Mouse (Mus musculus) embryonic facial prominence, embryonic 15.5 days (tissue): Measurements from ENCODE around the gene Ube2l6. TPM values are rescaled to one million over a fixed set of nuclear protein-coding genes. Genes with fewer than 3 reads are reported as not detected.

Experiments used
- ATAC-seq: fragments of 200-750 bp; cut with Nextera tagmentation; 2 replicates; pipeline ENCODE4 v1.8.0; 2017; ENCODE audit warnings: low read depth, moderate TSS enrichment; ENCODE audit not compliant: insufficient number of reproducible peaks, low FRiP score, low TSS enrichment
- H3K27ac ChIP-seq: fragments of 300-500 bp; sonication (generic); replicated peaks from 2 replicates; pipeline ENCODE4 v1.5.1; 2015; ENCODE audit warnings: mild to moderate bottlenecking, inconsistent platforms
- H3K27me3 ChIP-seq: fragments of 300-500 bp; sonication (generic); 2 replicates; pipeline ENCODE4 v1.6.1; 2015; ENCODE audit warnings: inconsistent platforms
- H3K36me3 ChIP-seq: fragments of 300-500 bp; sonication (generic); 2 replicates; pipeline ENCODE4 v1.6.1; 2015; ENCODE audit warnings: mild to moderate bottlenecking, inconsistent platforms
- H3K4me1 ChIP-seq: fragments of 300-500 bp; sonication (generic); 2 replicates; pipeline ENCODE4 v1.6.1; 2015; ENCODE audit warnings: inconsistent platforms
- H3K4me2 ChIP-seq: fragments of 300-500 bp; sonication (generic); replicated peaks from 2 replicates; pipeline ENCODE4 v1.6.1; 2015; ENCODE audit warnings: mild to moderate bottlenecking, inconsistent platforms
- H3K4me3 ChIP-seq: fragments of 300-500 bp; sonication (generic); replicated peaks from 2 replicates; pipeline ENCODE4 v1.5.1; 2015; ENCODE audit warnings: mild to moderate bottlenecking, inconsistent platforms
- H3K9ac ChIP-seq: fragments of 300-500 bp; sonication (generic); 2 replicates; pipeline ENCODE4 v1.6.1; 2015; ENCODE audit warnings: inconsistent platforms
- H3K9me3 ChIP-seq: fragments of 300-500 bp; sonication (generic); replicated peaks from 2 replicates; pipeline ENCODE4 v1.6.1; 2016; ENCODE audit warnings: inconsistent platforms
- WGBS: fragments of 180-500 bp; shearing (Covaris S2); methylation state at CpG from one replicate; pipeline ENCODE4 v1.1.7; 2015; 5-methylcytosine and 5-hydroxymethylcytosine counted together
- polyA plus RNA-seq: library from polyadenylated mRNA; unstranded; fragments of >200 nt; fragmentation: Nextera tagmentation; extraction: Ambion mirVana; gene quantifications from 2 replicates; pipeline ENCODE4 v1.2.1, GENCODE M21; 2015

Ube2l6 gene
- polyA plus RNA-seq, 1 experiment from 2014 or later = 35.3 TPM

- Histone ChIP-seq H3K36me3 (no peaks in the 10 kb centered on the region), H3K27ac (no peak overlapping the region), H3K4me2 (no peak overlapping the region), H3K9me3 (no peaks in the 10 kb centered on the region), H3K4me1 (peaks cover 9% of the 10 kb centered on the region), H3K9ac (no peak overlapping the region), H3K4me3 (no peak overlapping the region), H3K27me3 (no peaks in the 10 kb centered on the region)
- ATAC-seq = no peak
- 75% methylated on average over 7 of the region's 7 CpGs for WGBS
Observed at GRCm38 (mm10) chr2:84811880-84812279, 13.3 kb downstream of the Ube2l6 start.

GRCm38 (mm10) chr2:84812676-84813075 is 14.0 kb downstream of the Ube2l6 start:
- H3K9ac ChIP-seq = no peak overlapping the region
- peaks cover 9% of the 10 kb centered on the region for H3K4me1 ChIP-seq
- no peak overlapping the region for H3K4me3 ChIP-seq
- no peak overlapping the region for H3K4me2 ChIP-seq
- no peaks in the 10 kb centered on the region for H3K9me3 ChIP-seq
- no peaks in the 10 kb centered on the region for H3K36me3 ChIP-seq
- ATAC-seq = no peak
- H3K27me3 ChIP-seq = no peaks in the 10 kb centered on the region
- H3K27ac ChIP-seq = no peak overlapping the region
- WGBS = 70% methylated on average over 6 of the region's 6 CpGs

- Histone ChIP-seq H3K36me3 (no peaks in the 10 kb centered on the region), H3K27ac (no peak overlapping the region)
- 44% methylated on average over 3 of the region's 3 CpGs for WGBS
Observed at GRCm38 (mm10) chr2:84819861-84820260, 21.2 kb downstream of the Ube2l6 start.

GRCm38 (mm10) chr2:84822552-84822951 is 23.9 kb downstream of the Ube2l6 start, which contains the start of gene Smtnl1:
Gene Smtnl1, minus strand, starts transcription at chr2:84822652.
- no peak within 1 kb of the TSS for H3K4me3 ChIP-seq
- 0 out of 2 replicates have a peak, but pooled peaks cover 3% of the 10 kb centered on the region for H3K27me3 ChIP-seq
- no peak within 1 kb of the TSS for H3K27ac ChIP-seq
- no peak within 1 kb of the TSS for H3K9ac ChIP-seq
- H3K4me2 ChIP-seq = no peak within 1 kb of the TSS
- H3K9me3 ChIP-seq = no peaks in the 10 kb centered on the region
- no peak for ATAC-seq
- H3K36me3 ChIP-seq = no peaks in the 10 kb centered on the region
- peaks cover 5% of the 10 kb centered on the region for H3K4me1 ChIP-seq
- WGBS = 59% methylated on average over 13 of the region's 13 CpGs

More at GRCm38 (mm10) chr2:84819861-84820260, 21.2 kb downstream of the Ube2l6 start:
- ATAC-seq = no peak
- no peak overlapping the region for H3K9ac ChIP-seq
- 0 out of 2 replicates have a peak, but pooled peaks cover 3% of the 10 kb centered on the region for H3K27me3 ChIP-seq
- H3K9me3 ChIP-seq = no peaks in the 10 kb centered on the region
- H3K4me3 ChIP-seq = no peak overlapping the region
- H3K4me2 ChIP-seq = no peak overlapping the region
- H3K4me1 ChIP-seq = no peaks in the 10 kb centered on the region

GRCm38 (mm10) chr2:84823237-84823636 is 24.6 kb downstream of the Ube2l6 start:
- Histone ChIP-seq H3K27ac (no peak overlapping the region), H3K9ac (no peak overlapping the region), H3K36me3 (no peaks in the 10 kb centered on the region), H3K4me2 (no peak overlapping the region), H3K4me1 (peaks cover 12% of the 10 kb centered on the region), H3K27me3 (0 out of 2 replicates have a peak, but pooled peaks cover 3% of the 10 kb centered on the region), H3K9me3 (no peaks in the 10 kb centered on the region), H3K4me3 (no peak overlapping the region)
- no peak for ATAC-seq
- 30% methylated on average over 2 of the region's 2 CpGs for whole genome bisulfite sequencing

- H3K4me1 ChIP-seq = peaks cover 16% of the 10 kb centered on the region
- H3K36me3 ChIP-seq = peaks cover 9% of the 10 kb centered on the region; the same call in 1 of the 2 replicates
- H3K4me2 ChIP-seq = peak within 1 kb of the TSS; percentile 90
- H3K9ac ChIP-seq = peak within 1 kb of the TSS; percentile 47
- H3K27ac ChIP-seq = peak within 1 kb of the TSS; percentile 34; the same call in 1 of the 2 replicates
- under 1% methylated on average over 34 of the region's 34 CpGs for WGBS
- H3K27me3 ChIP-seq = 0 out of 2 replicates have a peak, but pooled peaks cover 3% of the 10 kb centered on the region
- H3K4me3 ChIP-seq = peak within 1 kb of the TSS; percentile 78
- no peaks in the 10 kb centered on the region for H3K9me3 ChIP-seq
- ATAC-seq = peak; percentile 89
Observed at GRCm38 (mm10) chr2:84826488-84827282, 28.1 kb downstream of the Ube2l6 start, which contains the start of gene Timm10. Gene Timm10, plus strand, starts transcription at chr2:84826997.

- Histone ChIP-seq H3K27ac (no peak overlapping the region), H3K4me3 (peak overlapping the region; percentile 78), H3K9ac (peak overlapping the region; percentile 47), H3K4me2 (peak overlapping the region; percentile 90), H3K36me3 (peaks cover 9% of the 10 kb centered on the region; the same call in 1 of the 2 replicates), H3K9me3 (no peaks in the 10 kb centered on the region), H3K27me3 (no peaks in the 10 kb centered on the region), H3K4me1 (peaks cover 21% of the 10 kb centered on the region)
- no peak; the same call in 1 of the 2 replicates for ATAC-seq
- WGBS = under 1% methylated on average over 29 of the region's 29 CpGs
Observed at GRCm38 (mm10) chr2:84827283-84827920, 28.8 kb downstream of the Ube2l6 start.

GRCm38 (mm10) chr2:84831666-84832391 is 33.2 kb downstream of the Ube2l6 start:
- Histone ChIP-seq H3K4me2 (no peak overlapping the region), H3K36me3 (peaks cover 9% of the 10 kb centered on the region; the same call in 1 of the 2 replicates), H3K27me3 (no peaks in the 10 kb centered on the region), H3K27ac (peak overlapping the region; percentile 71), H3K4me1 (peaks cover 18% of the 10 kb centered on the region), H3K9me3 (no peaks in the 10 kb centered on the region), H3K4me3 (no peak overlapping the region), H3K9ac (no peak overlapping the region)
- WGBS = 28% methylated on average over 10 of the region's 10 CpGs
- peak; percentile 75 for ATAC-seq

GRCm38 (mm10) chr2:84837107-84837506 is 38.5 kb downstream of the Ube2l6 start:
- H3K4me1 ChIP-seq = peaks cover 35% of the 10 kb centered on the region
- no peak overlapping the region for H3K4me3 ChIP-seq
- H3K27ac ChIP-seq = no peak overlapping the region
- 58% methylated on average over 8 of the region's 8 CpGs for WGBS
- no peaks in the 10 kb centered on the region for H3K9me3 ChIP-seq
- H3K36me3 ChIP-seq = no peaks in the 10 kb centered on the region
- H3K9ac ChIP-seq = no peak overlapping the region
- H3K27me3 ChIP-seq = no peaks in the 10 kb centered on the region
- no peak for ATAC-seq
- no peak overlapping the region for H3K4me2 ChIP-seq

GRCm38 (mm10) chr2:84837817-84838592 is 39.4 kb downstream of the Ube2l6 start:
- H3K4me2 ChIP-seq = peak overlapping the region; percentile 93; the same call in 1 of the 2 replicates
- no peaks in the 10 kb centered on the region for H3K36me3 ChIP-seq
- no peak overlapping the region for H3K9ac ChIP-seq
- H3K4me3 ChIP-seq = no peak overlapping the region
- 14% methylated on average over 9 of the region's 9 CpGs for WGBS
- no peak for ATAC-seq
- peaks cover 34% of the 10 kb centered on the region for H3K4me1 ChIP-seq
- H3K9me3 ChIP-seq = no peaks in the 10 kb centered on the region
- no peak overlapping the region for H3K27ac ChIP-seq
- no peaks in the 10 kb centered on the region for H3K27me3 ChIP-seq
